Mouse (Mus musculus) monocyte, adult 5-6 weeks (primary cell): ENCODE measurements around the gene Aktip. TPM values are rescaled to one million over a fixed set of nuclear protein-coding genes. Genes with fewer than 3 reads are reported as not detected.

Source experiments
- ATAC-seq: fragments of 153-309, 156-312 bp; replicated peaks from 2 replicates; pipeline ENCODE4 v1.8.0; 2017; ENCODE audit warnings: mild to moderate bottlenecking; ENCODE audit not compliant: low TSS enrichment, insufficient number of reproducible peaks, severe bottlenecking, poor library complexity, low FRiP score
- total RNA-seq: library from RNA; stranded (forward); fragments of 200-1000, 200-491, 200-594 nt; gene quantifications from 3 replicates; pipeline ENCODE4 v1.2.3, GENCODE M21; 2017

The Aktip gene
- total RNA-seq, 1 experiment from 2014 or later, result 8.2 TPM

DNA sequence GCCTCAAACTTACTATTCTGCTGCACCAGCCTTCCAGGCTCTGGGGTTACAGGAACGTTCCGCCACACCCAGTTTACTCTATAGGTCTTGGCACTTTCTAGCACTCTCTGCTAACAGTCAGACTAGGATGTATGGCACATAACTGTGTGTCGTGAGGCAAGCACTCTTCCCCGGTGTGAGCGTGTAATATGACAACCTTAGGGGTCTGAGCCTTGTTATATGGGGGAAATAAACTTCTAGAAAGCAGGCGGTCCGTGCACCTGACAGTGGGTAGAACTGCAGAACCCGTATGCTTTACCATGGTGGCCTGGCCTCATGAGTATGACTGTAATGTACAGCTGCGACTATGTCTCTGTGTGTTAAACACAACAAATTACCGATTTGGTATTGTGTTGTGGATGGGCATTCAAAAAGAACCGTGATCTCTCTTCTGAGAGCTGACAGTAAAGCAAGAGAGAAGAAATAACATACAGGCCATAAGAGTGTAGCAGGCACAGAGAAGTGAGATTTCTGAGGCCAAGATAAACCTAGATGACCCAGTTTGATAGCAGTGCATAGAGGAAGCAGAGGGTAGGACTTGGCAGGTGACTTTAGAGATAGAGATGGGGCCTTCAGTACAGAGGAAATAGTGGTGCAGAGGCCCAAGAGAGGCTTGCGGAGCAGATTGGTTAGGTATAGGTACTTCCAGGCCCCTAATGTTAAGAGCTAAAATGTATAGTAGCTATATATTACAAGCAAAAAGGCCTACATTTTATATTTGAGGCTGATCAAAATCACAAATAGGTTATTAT, 122.5 kb downstream of the Aktip start:
- ATAC-seq, result no peak

DNA sequence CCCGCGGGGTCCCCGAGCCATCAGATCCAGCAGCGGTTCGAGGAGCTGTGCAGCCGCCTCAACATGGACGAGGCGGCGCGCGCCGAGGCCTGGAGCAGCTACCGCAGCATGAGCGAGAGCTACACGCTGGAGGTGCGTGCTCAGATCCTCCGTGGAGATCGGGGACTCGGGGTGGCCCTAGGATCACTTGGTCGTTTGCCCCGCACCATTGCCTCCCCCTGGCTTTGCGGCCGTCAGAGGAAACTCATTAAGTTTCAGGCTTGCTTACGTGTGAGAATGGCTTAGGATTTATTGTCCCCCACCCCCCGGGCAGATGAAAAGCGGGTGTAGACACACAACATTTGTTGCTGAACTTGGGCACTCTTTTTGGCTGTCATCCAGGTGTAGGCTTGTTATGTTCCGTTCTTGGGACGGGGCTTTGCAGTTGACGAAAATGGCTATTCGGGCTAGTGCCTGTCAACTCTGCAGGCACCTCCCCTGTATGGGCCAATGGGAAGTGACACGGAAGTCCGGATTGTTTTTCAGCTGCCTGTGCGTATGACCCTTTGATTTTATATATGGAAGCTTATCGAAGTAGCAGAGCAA, 129.4 kb downstream of the Aktip start:
- peak; percentile 82 for ATAC-seq

DNA sequence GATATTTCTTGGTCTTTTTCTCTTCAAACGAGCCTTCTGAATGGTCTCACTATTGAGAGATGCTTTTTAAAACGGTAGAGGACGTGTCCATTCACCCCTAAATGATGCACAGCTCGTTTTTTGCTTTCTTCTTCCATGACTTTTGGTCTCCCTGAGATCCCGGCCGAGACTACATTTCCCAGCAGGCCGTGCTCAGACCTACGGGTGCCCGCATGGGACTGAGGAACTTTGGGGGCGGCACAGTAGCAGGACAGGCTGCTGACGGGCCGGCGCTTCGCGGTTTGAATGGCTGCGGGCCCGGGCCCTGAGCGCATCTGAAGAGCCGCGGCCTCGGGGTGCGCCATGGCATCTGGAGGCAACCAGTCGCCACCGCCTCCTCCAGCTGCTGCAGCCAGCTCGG, 129.9 kb downstream of the Aktip start, which contains the start of gene Rbl2:
TSS of gene Rbl2 (plus strand) at position 224 of the 400 bp plus-strand sequence.
- ATAC-seq, result peak; percentile 87

DNA sequence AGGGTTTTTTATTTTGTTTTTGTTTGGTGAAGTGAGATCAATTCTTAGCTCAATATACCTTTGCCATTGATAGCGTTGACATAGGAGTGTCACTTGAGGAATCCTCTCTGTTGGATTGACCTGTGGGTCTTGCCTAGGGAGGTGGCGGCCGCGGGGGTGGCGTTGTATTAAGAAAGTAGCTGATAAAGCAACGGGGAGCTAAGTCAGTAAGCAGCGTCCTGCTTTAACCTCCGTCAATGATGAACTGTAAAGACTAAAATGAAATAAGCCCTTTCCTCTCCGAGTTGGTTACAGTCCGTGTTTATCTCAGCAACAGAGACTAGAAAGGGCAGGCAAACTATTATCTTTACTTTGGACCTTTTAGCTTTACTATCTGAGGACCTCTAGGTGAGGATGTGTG, 130.4 kb downstream of the Aktip start:
- no peak for ATAC-seq

DNA sequence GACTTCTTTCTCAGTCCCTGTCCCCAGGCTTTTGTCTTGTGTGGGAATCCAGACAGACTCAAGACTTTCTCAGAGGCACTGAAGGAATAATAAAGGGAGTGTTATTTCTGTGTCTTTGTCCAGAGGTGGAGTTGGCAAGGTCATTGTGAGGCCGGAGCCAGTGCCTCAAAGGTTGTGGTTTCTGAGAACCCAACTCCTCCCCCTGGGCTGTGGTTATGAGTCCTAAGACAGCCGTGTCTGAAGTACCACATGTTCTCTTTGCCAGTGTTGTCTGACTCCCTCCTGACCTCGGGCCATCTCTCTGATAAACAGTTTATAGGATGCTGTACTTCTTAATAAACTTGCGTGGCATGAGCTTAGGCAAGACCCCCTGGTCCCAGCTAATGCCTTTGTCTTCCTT, 134.6 kb downstream of the Aktip start:
- no peak for ATAC-seq

Other genes with a start within 250 kb of the Aktip start
- gene Rbl2, start 129.9 kb downstream of the Aktip start, total RNA-seq, result 90.9 to 162 TPM (median 105 TPM) in 3 replicates
- 0.53 to 3.9 TPM (median 1.6 TPM) in 3 replicates for gene Rpgrip1l, start 113.3 kb upstream of the Aktip start, total RNA-seq
- gene Fto, start 113.5 kb upstream of the Aktip start, total RNA-seq, result 12.3 to 36.6 TPM (median 17.9 TPM) in 3 replicates